Mouse (Mus musculus) erythroblast, embryonic 14.5 days (primary cell): Measurements from ENCODE around the gene Lsm2.

Experiments
- GATA1 ChIP-seq: IDR thresholded peaks from 2 replicates; pipeline ENCODE4 v1.6.1; 2012; ENCODE audit warnings: low read length, inconsistent platforms, mixed read lengths
- TAL1 ChIP-seq: IDR thresholded peaks from 3 replicates; pipeline ENCODE4 v1.6.1; 2012; ENCODE audit warnings: low read length, inconsistent platforms, mixed read lengths

GRCm38 (mm10) chr17:35016791-35017705 lies 35.4 kb downstream of the Lsm2 start:
- TF ChIP-seq TAL1: no peak
- no peak for TF ChIP-seq GATA1
